Mouse (Mus musculus): ENCODE data around the gene Tcap. TPM values are rescaled to one million over a fixed set of nuclear protein-coding genes. Genes with fewer than 3 reads are reported as not detected.

Tcap gene
- polyA plus RNA-seq, 1 experiment, result 33.0 TPM

DNA sequence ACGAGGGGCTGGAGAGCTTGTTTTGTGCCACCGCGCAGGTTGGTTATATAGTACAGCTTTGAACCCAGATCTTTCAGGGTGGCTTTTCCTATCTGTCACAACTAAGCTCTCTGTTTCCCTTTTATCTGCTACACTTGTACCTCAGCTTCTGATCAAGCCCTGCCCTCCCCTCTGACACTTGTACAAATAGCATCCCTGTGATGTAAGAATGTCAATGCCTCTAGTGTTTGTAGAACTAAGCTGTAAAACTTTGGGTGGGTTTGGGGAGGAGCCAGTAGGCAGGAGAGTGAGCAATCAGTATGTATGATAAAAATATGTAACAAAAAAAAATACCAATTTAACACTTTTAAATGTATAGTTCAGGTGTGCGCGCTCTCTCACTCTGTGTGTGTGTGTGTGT is 19.2 kb upstream of the Tcap start:
- WGBS, result 89% methylated on average over 5 of the region's 5 CpGs
- H3K27ac ChIP-seq (ENCODE audit: insufficient read depth, low read depth, low read length), result no peak overlapping the region
- H3K4me1 ChIP-seq (ENCODE audit: control insufficient read depth, insufficient read depth, low read length), result peaks cover 4% of the 10 kb centered on the region
- no peaks in the 10 kb centered on the region for H3K27me3 ChIP-seq (replicated peaks; ENCODE audit: control insufficient read depth, insufficient read depth, low read length)
- H3K36me3 ChIP-seq (ENCODE audit: control insufficient read depth, insufficient read depth, low read length), result no peaks in the 10 kb centered on the region
- no peak for DNase-seq
- H3K4me3 ChIP-seq (ENCODE audit: insufficient read depth, low read depth, low read length), result no peak overlapping the region
- no peak for TF ChIP-seq CTCF (conservative IDR thresholded peaks at IDR 0.05; ENCODE audit: insufficient read depth, insufficient read length, low read depth, low read length)
- no peak for TF ChIP-seq POLR2A (IDR thresholded peaks at IDR 0.05; ENCODE audit: low read depth, low read length)

DNA sequence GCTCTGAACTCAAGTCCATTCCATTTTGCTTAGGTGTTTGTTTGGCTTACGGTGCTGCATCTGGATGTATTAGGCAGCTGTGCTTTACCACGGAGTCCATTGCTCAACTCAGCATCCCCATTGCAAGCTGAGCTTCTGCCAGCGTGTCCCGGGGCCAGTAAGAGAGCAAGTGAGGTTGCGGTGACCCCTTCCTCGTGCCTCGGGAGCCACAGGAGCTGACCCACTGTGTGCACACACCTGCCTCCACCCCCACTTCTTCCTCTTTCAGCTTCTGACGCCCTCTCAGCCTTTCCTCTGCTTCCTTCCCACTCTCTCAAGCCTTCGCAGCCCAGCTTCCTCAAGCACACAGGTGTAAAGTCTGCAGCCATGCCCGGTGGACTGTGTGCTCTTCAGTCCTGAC is 17.3 kb upstream of the Tcap start:
- no peaks in the 10 kb centered on the region for H3K36me3 ChIP-seq (ENCODE audit: control insufficient read depth, insufficient read depth, low read length)
- no peak overlapping the region for H3K27ac ChIP-seq (ENCODE audit: insufficient read depth, low read depth, low read length)
- DNase-seq, result no peak
- H3K27me3 ChIP-seq (replicated peaks; ENCODE audit: control insufficient read depth, insufficient read depth, low read length), result no peaks in the 10 kb centered on the region
- H3K4me1 ChIP-seq (ENCODE audit: control insufficient read depth, insufficient read depth, low read length), result peaks cover 4% of the 10 kb centered on the region
- H3K4me3 ChIP-seq (ENCODE audit: insufficient read depth, low read depth, low read length), result no peak overlapping the region
- 78% methylated on average over 10 of the region's 10 CpGs for WGBS
- TF ChIP-seq CTCF (conservative IDR thresholded peaks at IDR 0.05; ENCODE audit: insufficient read depth, insufficient read length, low read depth, low read length) (no peak), POLR2A (IDR thresholded peaks at IDR 0.05; ENCODE audit: low read depth, low read length) (no peak)

DNA sequence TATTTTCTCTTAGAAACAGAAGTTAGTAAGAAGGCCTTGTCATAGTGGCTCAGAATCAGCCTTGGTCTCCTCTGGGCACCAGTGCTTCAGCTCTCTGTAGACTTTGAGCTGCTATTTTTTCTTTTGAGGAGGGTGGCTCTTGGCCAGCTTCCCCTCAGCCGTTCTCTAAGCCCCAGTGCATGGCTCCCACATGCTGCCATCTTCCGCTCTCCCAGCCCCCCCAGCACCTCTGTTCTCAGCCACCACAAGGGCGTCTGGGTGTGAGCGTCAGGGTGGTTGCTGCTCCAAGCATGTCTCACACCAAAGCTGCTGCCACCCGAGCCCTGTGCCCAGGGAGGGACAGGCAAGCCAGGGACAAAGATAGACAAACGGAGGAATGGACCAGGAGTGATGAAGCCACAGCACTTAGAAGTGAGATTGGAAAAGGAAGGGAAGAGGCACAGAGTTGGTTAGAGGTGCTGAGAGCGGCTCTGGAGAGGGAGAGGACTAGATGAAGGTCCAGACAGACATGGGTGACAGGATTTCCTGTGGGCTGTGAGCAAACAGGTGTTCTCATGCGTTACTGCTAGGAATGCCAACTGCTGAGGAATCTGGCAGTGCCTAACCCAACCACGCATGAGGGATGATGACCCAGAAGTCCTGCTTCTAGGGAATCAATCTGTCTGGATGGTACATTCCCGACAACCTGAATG is 16.3 kb upstream of the Tcap start:
- WGBS, result 53% methylated on average over 10 of the region's 10 CpGs
- no peak overlapping the region for H3K4me3 ChIP-seq (ENCODE audit: insufficient read depth, low read depth, low read length)
- H3K27ac ChIP-seq (ENCODE audit: insufficient read depth, low read depth, low read length), result no peak overlapping the region
- H3K4me1 ChIP-seq (ENCODE audit: control insufficient read depth, insufficient read depth, low read length), result peaks cover 4% of the 10 kb centered on the region
- no peaks in the 10 kb centered on the region for H3K36me3 ChIP-seq (ENCODE audit: control insufficient read depth, insufficient read depth, low read length)
- H3K27me3 ChIP-seq (replicated peaks; ENCODE audit: control insufficient read depth, insufficient read depth, low read length), result no peaks in the 10 kb centered on the region
- TF ChIP-seq POLR2A (IDR thresholded peaks at IDR 0.05; ENCODE audit: low read depth, low read length) (no peak), CTCF (conservative IDR thresholded peaks at IDR 0.05; ENCODE audit: insufficient read depth, insufficient read length, low read depth, low read length) (no peak)
- no peak for DNase-seq

DNA sequence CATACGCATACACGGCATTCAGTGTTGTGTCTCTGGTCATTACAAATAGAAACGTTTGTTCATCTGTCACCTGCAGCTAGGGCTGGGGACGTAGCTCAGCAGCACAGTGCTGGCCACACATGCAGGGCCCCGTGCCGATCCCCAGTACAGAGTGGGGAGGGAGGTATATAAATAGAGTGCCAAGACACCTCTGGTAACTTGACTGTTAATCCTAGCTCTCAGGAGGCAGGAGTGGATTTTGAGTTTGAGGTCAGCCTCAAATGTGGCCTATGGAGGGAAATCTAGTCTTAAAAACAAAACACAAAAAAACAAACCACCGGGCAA is 15.8 kb upstream of the Tcap start:
- Histone ChIP-seq H3K36me3 (ENCODE audit: control insufficient read depth, insufficient read depth, low read length) (no peaks in the 10 kb centered on the region), H3K27me3 (replicated peaks; ENCODE audit: control insufficient read depth, insufficient read depth, low read length) (no peaks in the 10 kb centered on the region), H3K4me1 (ENCODE audit: control insufficient read depth, insufficient read depth, low read length) (peaks cover 4% of the 10 kb centered on the region), H3K4me3 (ENCODE audit: insufficient read depth, low read depth, low read length) (no peak overlapping the region), H3K27ac (ENCODE audit: insufficient read depth, low read depth, low read length) (no peak overlapping the region)
- 64% methylated on average over 7 of the region's 7 CpGs for WGBS
- TF ChIP-seq CTCF (conservative IDR thresholded peaks at IDR 0.05; ENCODE audit: insufficient read depth, insufficient read length, low read depth, low read length), result no peak
- no peak for TF ChIP-seq POLR2A (IDR thresholded peaks at IDR 0.05; ENCODE audit: low read depth, low read length)
- no peak for DNase-seq

DNA sequence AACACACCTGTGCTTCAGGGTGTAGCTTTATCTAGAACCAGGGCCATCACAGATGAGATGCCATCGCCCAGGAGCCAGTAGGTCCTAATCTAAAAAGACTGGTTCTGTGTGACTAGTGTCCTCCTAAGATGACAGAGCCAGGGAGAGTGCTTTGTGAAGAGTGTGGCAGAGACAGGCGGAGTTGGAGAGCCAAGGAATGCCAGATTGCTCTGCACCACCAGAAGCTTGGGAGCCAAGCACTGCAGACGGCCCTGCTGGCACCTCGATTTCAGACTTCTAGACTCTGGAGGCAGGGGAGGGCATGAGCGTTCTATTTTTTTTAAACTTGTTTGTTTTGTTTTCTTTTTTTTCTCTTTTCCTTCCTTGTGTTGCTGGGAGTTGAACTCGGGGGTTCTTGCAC is 14.3 kb upstream of the Tcap start:
- Histone ChIP-seq H3K27ac (ENCODE audit: insufficient read depth, low read depth, low read length) (no peak overlapping the region), H3K36me3 (ENCODE audit: control insufficient read depth, insufficient read depth, low read length) (no peaks in the 10 kb centered on the region), H3K4me1 (ENCODE audit: control insufficient read depth, insufficient read depth, low read length) (peaks cover 4% of the 10 kb centered on the region), H3K4me3 (ENCODE audit: insufficient read depth, low read depth, low read length) (no peak overlapping the region), H3K27me3 (replicated peaks; ENCODE audit: control insufficient read depth, insufficient read depth, low read length) (no peaks in the 10 kb centered on the region)
- DNase-seq, result no peak
- no peak for TF ChIP-seq CTCF (conservative IDR thresholded peaks at IDR 0.05; ENCODE audit: insufficient read depth, insufficient read length, low read depth, low read length)
- 74% methylated on average over 6 of the region's 6 CpGs for WGBS

- Histone ChIP-seq H3K4me1 (ENCODE audit: control insufficient read depth, insufficient read depth, low read length) (peaks cover 4% of the 10 kb centered on the region), H3K27me3 (replicated peaks; ENCODE audit: control insufficient read depth, insufficient read depth, low read length) (no peaks in the 10 kb centered on the region), H3K4me3 (ENCODE audit: insufficient read depth, low read depth, low read length) (no peak overlapping the region), H3K36me3 (ENCODE audit: control insufficient read depth, insufficient read depth, low read length) (no peaks in the 10 kb centered on the region; the same call in 1 of the 2 replicates), H3K27ac (ENCODE audit: insufficient read depth, low read depth, low read length) (no peak overlapping the region)
- WGBS, result 93% methylated on average over 2 of the region's 2 CpGs
- no peak for TF ChIP-seq CTCF (conservative IDR thresholded peaks at IDR 0.05; ENCODE audit: insufficient read depth, insufficient read length, low read depth, low read length)
- no peak for TF ChIP-seq POLR2A (IDR thresholded peaks at IDR 0.05; ENCODE audit: low read depth, low read length)
- no peak for DNase-seq
These were observed 13.0 kb upstream of the Tcap start for GRCm38 (mm10) chr11:98370588-98370987.

DNA sequence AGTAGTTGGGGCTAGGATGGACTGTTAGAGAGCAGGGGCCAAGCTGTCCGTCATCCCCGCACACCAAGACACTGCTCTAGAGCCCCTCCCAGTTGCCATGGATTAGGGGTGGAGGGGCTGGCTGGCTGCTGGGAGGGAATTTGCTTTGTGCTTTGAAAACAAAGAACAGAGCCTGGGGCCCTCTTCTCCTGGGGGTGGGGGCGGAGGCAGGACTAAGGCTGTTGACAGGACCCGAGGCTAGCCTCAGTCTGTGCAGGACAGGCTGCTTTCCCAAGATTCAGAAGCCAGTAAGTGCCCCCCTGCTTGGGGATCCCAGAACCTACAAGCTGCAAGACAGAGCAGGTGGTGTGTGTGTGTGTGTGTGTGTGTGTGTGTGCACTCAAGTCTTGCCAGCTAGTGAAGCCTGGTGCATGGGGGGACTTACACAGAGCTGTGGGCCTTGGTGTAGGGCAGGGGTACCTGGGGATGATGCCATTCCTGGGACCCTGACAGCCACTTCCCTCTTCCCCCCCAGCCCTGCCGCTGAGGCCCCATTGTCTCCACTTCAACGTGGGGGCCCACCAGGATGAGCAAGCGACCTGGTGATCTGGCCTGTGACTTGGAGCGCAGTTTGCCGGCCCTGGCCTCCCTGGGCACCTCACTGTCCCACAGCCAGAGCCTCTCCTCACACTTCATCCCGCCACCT is 11.9 kb upstream of the Tcap start:
- Histone ChIP-seq H3K36me3 (ENCODE audit: control insufficient read depth, insufficient read depth, low read length) (no peaks in the 10 kb centered on the region; the same call in 1 of the 2 replicates), H3K4me1 (ENCODE audit: control insufficient read depth, insufficient read depth, low read length) (peaks cover 4% of the 10 kb centered on the region), H3K4me3 (ENCODE audit: insufficient read depth, low read depth, low read length) (no peak overlapping the region), H3K27ac (ENCODE audit: insufficient read depth, low read depth, low read length) (no peak overlapping the region), H3K27me3 (replicated peaks; ENCODE audit: control insufficient read depth, insufficient read depth, low read length) (no peaks in the 10 kb centered on the region)
- WGBS, result 69% methylated on average over 10 of the region's 10 CpGs
- no peak for DNase-seq
- TF ChIP-seq POLR2A (IDR thresholded peaks at IDR 0.05; ENCODE audit: low read depth, low read length) (no peak), CTCF (conservative IDR thresholded peaks at IDR 0.05; ENCODE audit: insufficient read depth, insufficient read length, low read depth, low read length) (no peak)

Measured in kidney, adult 2 months (tissue).